Mouse (Mus musculus): ENCODE measurements around the gene Glp2r.

Gene Glp2r

DNA sequence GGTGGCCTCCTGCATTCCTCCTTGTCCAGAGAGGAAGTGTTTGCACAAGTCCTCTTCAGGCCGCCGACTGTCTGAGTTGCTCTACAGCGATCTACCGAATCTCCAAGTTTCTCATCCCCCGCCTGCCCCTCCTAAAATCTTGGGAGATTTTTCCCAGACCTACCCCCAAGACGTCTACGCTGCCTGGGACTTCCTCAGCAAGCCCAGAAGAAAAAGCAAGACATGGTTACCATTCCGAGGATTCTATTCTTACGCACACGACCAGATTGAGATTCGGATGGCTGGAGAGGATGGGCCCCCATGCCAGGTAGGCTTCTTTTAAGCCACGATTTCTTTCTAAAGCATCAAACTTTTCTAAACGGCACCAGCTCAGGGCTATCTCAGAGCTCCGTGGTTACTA lies at the start of gene Glp2r:
Gene Glp2r (minus strand): TSS at position 101 of the 400 bp plus-strand sequence.
- no peak for DNase-seq (ENCODE audit: low spot score)

- DNase-seq (ENCODE audit: low spot score) = no peak
Measured at GRCm38 (mm10) chr11:67820221-67820620, 49.3 kb upstream of the Glp2r start.

DNA sequence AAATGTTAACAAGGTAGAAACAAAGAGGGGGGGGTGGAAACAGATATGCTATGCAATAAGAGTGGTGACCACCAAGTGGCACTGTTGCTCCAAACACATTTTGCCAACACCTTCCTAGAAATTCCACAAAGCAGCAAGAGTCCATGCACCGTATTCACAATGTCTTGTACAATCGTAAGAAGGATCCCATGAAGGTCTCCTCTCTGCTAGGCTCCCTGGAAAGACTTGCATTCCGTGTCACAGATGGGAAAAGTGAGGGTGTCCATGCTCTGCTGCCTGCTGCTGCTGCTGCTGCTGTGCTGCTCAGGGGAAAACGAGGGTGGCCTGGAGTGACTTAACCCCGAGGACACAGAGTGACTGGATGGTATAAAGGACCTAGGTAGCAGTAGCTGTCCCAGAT lies 48.7 kb upstream of the Glp2r start:
- no peak for DNase-seq (ENCODE audit: low spot score)

- DNase-seq (ENCODE audit: low spot score) = no peak
Measured at GRCm38 (mm10) chr11:67811535-67811934, 40.6 kb upstream of the Glp2r start.

- DNase-seq (ENCODE audit: low spot score) = no peak
Measured at GRCm38 (mm10) chr11:67808051-67808450, 37.1 kb upstream of the Glp2r start.

DNA sequence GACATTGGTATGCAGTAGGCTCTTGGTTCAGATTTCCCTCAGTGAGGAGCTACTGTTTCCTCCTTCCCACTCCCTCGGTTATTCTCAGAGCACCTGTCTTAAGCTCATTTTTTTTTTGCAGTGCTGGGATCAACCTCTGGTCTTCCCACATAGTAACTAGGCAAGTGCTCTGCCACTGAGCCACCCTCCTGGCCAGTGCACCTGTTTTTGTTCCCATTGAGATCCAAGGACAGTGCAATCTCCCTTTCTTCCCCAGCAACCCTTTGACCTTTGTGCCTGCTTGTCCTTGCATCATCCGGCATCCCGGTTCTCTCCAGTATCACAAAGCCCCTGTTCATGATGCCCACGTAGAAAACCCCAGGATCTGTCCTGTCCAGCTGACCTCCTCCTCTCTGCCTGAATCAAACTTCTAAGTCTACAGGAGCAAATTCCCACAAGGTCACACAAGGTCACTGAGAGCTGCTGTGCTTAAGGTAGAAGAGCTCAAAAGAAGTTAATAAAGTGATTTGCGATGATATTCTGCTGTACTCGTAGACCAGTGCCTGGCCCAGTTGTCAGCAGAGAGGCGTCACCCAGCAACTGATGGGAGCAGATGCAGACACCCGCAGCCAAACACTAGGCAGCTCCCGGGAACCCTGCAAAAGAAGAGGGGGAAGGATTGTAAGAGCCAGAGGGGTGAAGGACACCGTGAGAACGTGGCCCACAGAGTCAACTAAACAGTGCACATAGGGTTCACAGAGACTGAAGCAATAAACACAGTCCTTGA lies 36.1 kb upstream of the Glp2r start:
- no peak for DNase-seq (ENCODE audit: low spot score)

- no peak for DNase-seq (ENCODE audit: low spot score)
Measured at GRCm38 (mm10) chr11:67805538-67805937, 34.6 kb upstream of the Glp2r start.

GRCm38 (mm10) chr11:67801169-67801568 lies 30.2 kb upstream of the Glp2r start:
- no peak for DNase-seq (ENCODE audit: low spot score)

GRCm38 (mm10) chr11:67800130-67800723 lies 29.3 kb upstream of the Glp2r start:
- no peak for DNase-seq (ENCODE audit: low spot score)

GRCm38 (mm10) chr11:67797931-67798330 lies 27.0 kb upstream of the Glp2r start, which contains the start of gene Dhrs7c:
Gene Dhrs7c, plus strand, starts transcription at chr11:67798187.
- DNase-seq (ENCODE audit: low spot score) = no peak

DNA sequence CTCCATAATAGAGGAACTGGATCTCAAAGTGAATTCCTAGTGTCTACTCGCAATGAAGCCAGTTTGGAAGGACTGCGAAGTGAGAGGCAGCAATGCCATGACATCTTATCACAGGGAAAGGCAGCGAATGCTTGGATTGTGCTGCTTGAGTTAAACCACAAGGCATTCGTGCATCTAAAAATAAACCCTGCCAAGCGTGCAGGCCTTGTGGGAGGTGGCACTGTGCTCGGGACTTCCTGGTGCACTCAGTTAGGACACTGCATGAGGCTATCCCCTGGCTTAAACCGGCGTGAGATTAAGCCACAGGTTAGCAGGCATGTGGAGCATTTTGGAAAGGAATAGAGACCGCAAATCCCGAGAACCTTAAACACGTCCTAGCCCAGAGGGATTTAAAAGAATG lies 19.2 kb upstream of the Glp2r start:
- no peak for DNase-seq (ENCODE audit: low spot score)

DNA sequence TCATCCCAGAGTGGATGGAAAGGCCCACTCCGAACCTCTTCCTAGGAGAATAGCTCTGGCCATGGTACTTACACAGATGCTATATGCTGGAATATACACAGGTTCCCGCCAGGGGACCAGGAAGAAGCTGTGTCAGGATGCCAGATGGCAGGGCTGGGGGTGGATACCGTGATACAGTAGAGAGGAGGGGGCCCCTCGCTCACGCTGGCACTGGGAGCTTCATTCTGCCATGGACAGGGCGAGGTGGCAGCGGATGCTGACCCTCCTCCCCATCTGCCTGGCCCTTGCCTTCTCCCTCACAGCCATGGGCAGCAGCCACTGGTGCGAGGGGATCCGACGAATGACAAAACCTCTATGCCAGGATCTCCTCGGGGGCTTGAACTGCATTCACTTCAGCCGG lies 3.4 kb upstream of the Glp2r start, which contains the start of gene Gsg1l2:
Gene Gsg1l2 (plus strand): TSS at position 230 of the 400 bp plus-strand sequence.
- no peak for DNase-seq (ENCODE audit: low spot score)

DNA sequence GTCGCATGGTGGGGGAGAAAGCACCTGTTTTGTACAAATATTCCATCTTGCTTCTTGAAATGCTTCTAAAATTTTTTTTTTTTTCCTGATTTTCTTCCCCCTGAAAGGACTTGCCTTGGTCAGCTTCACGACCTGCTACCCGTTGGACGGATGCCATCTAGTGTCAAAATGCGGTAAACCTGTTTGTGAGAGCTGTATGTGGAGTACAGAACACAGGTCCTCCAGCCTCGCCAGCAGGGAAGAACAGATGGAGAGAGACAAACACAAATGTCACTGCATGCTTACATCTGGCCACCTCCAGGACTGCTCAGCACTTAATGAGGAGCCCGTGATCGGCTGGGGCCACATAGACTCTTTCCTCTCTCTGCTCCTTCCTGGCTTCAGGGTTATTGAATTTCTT lies 1.6 kb upstream of the Glp2r start:
- no peak for DNase-seq (ENCODE audit: low spot score)

DNA sequence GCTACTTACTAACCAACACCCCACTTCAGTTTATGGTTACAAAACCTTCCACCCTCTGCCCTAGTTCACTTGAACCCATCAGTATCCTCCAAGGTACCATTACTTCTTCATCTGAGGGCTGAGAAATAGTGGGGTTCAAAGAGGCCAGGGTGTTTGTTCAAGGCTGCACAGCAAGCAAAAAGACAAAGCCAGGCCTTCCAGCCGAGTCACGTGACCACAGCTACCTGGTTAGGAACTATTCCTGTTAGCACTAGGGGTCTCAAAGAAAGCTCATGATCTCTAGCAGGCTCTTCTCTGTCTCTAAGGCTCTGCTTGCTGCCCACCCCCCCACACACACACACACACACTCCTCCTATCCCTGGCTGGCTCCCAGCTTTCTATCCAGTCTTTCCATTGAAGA lies 738 bp upstream of the Glp2r start:
- no peak for DNase-seq (ENCODE audit: low spot score)

DNA sequence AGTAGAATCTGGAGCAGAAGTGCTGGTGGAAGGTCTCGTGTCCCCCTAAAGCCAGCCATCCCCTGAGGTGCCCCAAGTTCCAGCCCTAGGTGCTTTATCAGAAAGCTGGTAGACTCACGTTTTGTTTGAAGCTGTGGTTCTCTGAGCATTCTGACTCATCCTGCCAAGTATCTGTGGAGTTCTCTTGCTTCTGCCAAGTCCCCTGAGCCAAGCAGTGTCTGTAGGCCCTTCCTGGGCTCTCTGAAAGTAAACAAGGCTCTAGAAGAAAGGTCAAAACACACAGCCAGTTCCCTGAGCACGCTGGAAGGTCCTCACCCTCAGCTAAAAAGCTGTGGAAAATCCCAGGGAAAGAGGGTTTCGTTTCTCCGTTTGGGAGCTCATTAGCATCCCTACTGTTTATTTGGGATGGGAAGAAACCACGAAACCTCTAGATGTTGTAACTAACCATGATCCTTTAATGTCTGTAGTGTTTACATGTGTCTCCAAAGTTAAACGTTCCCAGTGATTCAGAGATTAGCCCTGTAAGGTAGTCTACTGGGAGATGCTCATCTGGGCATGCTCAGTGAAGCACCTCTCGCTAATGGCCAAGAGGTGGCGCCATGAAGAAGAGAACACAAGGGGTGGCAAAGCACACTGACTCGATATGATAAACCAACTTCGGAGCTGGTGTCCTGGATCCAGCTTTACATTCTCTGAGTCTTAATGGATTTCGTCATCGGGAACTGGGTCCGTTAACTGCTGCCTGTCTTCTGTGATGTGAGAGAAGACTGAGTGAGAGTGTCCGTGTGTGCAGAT lies 13.4 kb downstream of the Glp2r start:
- DNase-seq (ENCODE audit: low spot score) = no peak

DNA sequence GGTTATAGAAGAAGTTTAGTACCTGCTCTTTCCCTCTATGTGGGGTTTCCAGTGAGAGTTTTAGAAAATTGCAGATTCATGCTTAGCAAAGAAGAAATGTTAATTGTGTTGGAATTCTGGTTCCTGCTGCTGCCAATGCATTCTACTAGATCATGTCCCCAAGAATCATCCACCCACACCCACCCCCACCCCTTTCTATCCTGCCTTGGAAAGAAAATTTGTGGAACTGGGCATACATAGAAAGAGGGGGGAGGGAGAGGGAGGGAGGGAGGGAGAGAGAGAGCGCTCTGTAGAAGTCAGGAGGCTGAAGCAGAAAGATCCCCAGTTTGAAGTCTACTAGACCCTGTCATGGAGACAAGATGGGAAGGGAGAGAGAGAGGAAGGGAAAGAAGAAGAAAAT lies 14.7 kb downstream of the Glp2r start:
- no peak for DNase-seq (ENCODE audit: low spot score)

- DNase-seq (ENCODE audit: low spot score) = no peak
Measured at GRCm38 (mm10) chr11:67741569-67741968, 29.4 kb downstream of the Glp2r start.

- no peak for DNase-seq (ENCODE audit: low spot score)
Measured at GRCm38 (mm10) chr11:67738846-67739490, 32.0 kb downstream of the Glp2r start.

GRCm38 (mm10) chr11:67738345-67738744 lies 32.6 kb downstream of the Glp2r start:
- no peak for DNase-seq (ENCODE audit: low spot score)

GRCm38 (mm10) chr11:67734597-67734996 lies 36.4 kb downstream of the Glp2r start:
- DNase-seq (ENCODE audit: low spot score) = no peak

DNA sequence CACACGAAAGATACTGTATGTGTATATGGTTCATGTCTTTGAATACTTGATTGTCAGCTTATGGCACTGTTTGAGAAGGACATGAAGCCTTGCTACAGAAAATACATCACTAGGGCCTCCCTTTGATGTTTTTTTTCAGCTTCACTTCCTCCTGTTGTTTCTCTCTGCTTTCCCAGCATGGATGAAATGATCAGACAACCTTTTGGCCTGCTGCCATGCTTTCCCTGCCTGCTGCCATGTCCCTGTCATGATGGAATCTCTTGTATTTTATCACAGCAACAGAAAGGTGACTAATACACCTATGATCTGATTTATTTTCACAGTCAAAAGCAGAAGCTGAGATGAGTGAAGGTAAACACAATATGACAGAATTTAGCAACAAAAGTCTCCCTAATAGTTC lies 37.2 kb downstream of the Glp2r start:
- no peak for DNase-seq (ENCODE audit: low spot score)

- DNase-seq (ENCODE audit: low spot score) = no peak
Measured at GRCm38 (mm10) chr11:67731056-67731455, 39.9 kb downstream of the Glp2r start.
